Mouse (Mus musculus): ENCODE measurements around the gene Irf2bp2. TPM values are rescaled to one million over a fixed set of nuclear protein-coding genes. Genes with fewer than 3 reads are reported as not detected.

Gene Irf2bp2
- polyA plus RNA-seq, 1 experiment from 2014 or later = 11.7 TPM

DNA sequence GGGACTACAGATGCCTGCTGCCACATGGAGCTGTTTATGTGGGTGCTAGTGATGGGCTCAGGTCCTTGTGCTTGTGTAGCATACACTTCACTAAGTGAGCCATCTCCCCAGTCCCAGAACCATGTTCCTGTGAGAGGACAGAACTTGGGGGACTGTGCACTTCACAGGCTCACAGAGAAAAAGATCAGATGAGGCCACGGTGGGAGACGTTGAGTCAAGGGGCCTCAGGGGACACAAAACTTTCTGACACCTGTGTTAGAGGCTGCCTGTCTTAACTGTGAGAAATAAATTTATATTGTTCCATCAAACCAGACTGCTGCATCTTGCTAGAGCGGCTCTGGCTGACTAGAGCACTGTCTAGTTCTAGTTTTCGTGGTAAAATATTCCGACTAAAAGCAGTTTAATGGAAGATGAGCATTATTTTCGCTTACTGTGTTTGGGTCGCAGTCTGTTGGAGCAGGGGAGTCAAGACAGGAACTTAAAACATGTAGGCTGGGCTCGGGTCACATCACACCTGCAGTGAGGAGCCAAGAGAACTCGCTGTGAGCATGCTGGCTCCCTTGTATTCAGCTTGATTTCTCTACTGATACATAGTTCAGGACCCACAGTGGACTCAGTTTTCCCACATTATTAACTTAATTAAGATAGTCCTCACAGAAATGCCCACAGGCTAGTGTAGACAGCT, 28.5 kb upstream of the Irf2bp2 start:
- Histone ChIP-seq H3K27ac (ENCODE audit: low read length) (no peak overlapping the region), H3K36me3 (ENCODE audit: control insufficient read depth, insufficient read depth, low read length) (no peaks in the 10 kb centered on the region), H3K9me3 (ENCODE audit: control insufficient read depth, low read length) (no peaks in the 10 kb centered on the region), H3K27me3 (ENCODE audit: control insufficient read depth, insufficient read depth, low read depth, low read length) (no peaks in the 10 kb centered on the region), H3K4me1 (replicated peaks; ENCODE audit: control insufficient read depth, insufficient read depth, low read length) (peaks cover 3% of the 10 kb centered on the region; the same call in 1 of the 2 replicates), H3K9ac (ENCODE audit: low read length) (no peak overlapping the region), H3K4me2 (ENCODE audit: low read depth, low read length) (no peak overlapping the region), H3K4me3 (ENCODE audit: low read length) (no peak overlapping the region)
- 86% methylated on average over 9 of the region's 9 CpGs for WGBS
- no peak for ATAC-seq (ENCODE audit: low read depth)

DNA sequence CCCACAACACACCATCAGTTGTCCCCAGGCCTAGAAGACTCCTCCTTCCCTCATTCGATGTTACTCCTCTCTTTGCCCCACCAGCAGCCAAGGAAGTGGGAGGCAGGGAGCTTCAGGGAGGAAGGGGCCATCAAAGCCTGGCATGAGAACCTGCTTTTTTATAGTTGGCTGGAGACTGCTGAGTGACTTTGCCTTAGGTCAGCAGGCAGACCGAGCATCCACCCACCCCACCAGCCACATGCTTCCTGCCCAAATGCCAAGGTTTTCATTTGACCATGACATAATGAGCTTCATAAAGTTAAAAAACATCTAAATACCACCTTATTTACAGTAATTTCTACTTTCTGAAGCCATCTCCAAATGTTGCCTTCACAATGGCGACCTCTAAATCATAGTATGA, 26.9 kb upstream of the Irf2bp2 start:
- Histone ChIP-seq H3K4me1 (replicated peaks; ENCODE audit: control insufficient read depth, insufficient read depth, low read length) (peaks cover 6% of the 10 kb centered on the region; the same call in 1 of the 2 replicates), H3K36me3 (ENCODE audit: control insufficient read depth, insufficient read depth, low read length) (no peaks in the 10 kb centered on the region), H3K9me3 (ENCODE audit: control insufficient read depth, low read length) (no peaks in the 10 kb centered on the region), H3K4me2 (ENCODE audit: low read depth, low read length) (no peak overlapping the region), H3K4me3 (ENCODE audit: low read length) (no peak overlapping the region), H3K27ac (ENCODE audit: low read length) (no peak overlapping the region), H3K9ac (ENCODE audit: low read length) (no peak overlapping the region), H3K27me3 (ENCODE audit: control insufficient read depth, insufficient read depth, low read depth, low read length) (no peaks in the 10 kb centered on the region)
- ATAC-seq (ENCODE audit: low read depth) = no peak
- 66% methylated on average over 3 of the region's 3 CpGs for WGBS

DNA sequence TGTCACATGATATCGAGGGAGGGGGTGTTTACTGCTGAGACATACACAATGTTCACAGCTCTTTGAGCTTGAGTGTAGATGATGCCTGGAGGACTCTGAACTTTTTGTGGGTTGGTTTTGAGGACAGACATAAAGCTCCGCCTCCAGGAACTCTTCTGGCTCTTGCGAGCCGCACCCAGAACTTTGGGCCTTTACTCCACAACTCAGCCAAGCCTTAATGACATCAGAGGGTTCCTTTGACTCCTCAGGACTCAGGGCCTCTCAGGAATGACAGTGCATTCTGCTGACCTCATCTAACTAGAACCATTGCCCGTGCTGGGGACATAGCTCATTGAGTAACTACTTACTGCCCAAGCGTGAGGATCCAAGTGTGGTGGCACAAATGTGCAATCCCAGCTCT, 25.7 kb upstream of the Irf2bp2 start:
- 89% methylated on average over 6 of the region's 6 CpGs for WGBS
- peak; percentile 15; the same call in 1 of the 2 replicates for ATAC-seq (ENCODE audit: low read depth)
- Histone ChIP-seq H3K27ac (ENCODE audit: low read length) (no peak overlapping the region), H3K4me1 (replicated peaks; ENCODE audit: control insufficient read depth, insufficient read depth, low read length) (peaks cover 17% of the 10 kb centered on the region), H3K36me3 (ENCODE audit: control insufficient read depth, insufficient read depth, low read length) (no peaks in the 10 kb centered on the region), H3K4me3 (ENCODE audit: low read length) (no peak overlapping the region), H3K4me2 (ENCODE audit: low read depth, low read length) (no peak overlapping the region), H3K27me3 (ENCODE audit: control insufficient read depth, insufficient read depth, low read depth, low read length) (no peaks in the 10 kb centered on the region), H3K9me3 (ENCODE audit: control insufficient read depth, low read length) (no peaks in the 10 kb centered on the region), H3K9ac (ENCODE audit: low read length) (no peak overlapping the region)

DNA sequence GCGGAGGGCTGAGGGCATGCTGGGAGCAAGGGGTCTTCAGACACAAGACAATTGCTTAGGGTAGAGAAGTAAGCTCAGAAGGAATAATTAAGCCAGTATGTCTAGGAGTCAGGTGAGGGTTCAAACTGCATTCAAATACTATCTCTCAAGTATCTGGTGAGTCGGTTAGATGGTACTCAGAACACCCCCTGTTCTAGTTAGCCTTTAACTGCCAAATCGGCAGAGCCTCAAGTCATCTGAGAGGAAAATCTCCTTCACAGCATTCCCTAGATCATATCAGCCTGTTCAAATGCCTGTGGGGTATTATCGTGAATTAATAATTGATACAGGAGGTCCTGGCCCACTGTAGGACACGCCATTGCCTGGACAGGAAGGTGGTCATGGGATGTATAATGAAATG, 23.9 kb upstream of the Irf2bp2 start:
- Histone ChIP-seq H3K4me2 (ENCODE audit: low read depth, low read length) (no peak overlapping the region), H3K4me3 (ENCODE audit: low read length) (no peak overlapping the region), H3K9ac (ENCODE audit: low read length) (no peak overlapping the region), H3K9me3 (ENCODE audit: control insufficient read depth, low read length) (no peaks in the 10 kb centered on the region), H3K36me3 (ENCODE audit: control insufficient read depth, insufficient read depth, low read length) (no peaks in the 10 kb centered on the region), H3K27me3 (ENCODE audit: control insufficient read depth, insufficient read depth, low read depth, low read length) (no peaks in the 10 kb centered on the region), H3K4me1 (replicated peaks; ENCODE audit: control insufficient read depth, insufficient read depth, low read length) (peaks cover 21% of the 10 kb centered on the region), H3K27ac (ENCODE audit: low read length) (no peak overlapping the region)
- ATAC-seq (ENCODE audit: low read depth) = no peak
- WGBS = 74% methylated on average over 5 of the region's 5 CpGs

DNA sequence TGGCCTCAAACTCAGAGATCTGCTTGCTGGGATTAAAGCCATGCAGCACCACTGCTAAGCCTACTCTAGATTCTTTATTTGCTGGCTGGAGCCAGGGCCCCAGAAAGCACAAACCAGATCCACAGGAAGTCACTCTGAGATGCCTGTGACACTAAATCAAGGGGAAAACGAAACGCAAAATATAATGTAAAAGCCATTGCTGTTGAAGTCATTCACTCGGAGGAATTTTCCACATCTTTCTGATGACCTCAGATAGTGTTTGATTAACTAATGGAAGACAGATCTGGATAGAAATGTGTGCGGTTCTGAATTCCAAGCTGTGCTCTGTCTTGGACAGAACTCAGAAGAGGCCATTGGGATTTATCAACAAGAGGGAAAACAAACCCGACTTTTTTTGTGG, 22.9 kb upstream of the Irf2bp2 start:
- H3K9me3 ChIP-seq (ENCODE audit: control insufficient read depth, low read length) = no peaks in the 10 kb centered on the region
- H3K4me3 ChIP-seq (ENCODE audit: low read length) = no peak overlapping the region
- no peak overlapping the region for H3K9ac ChIP-seq (ENCODE audit: low read length)
- H3K4me1 ChIP-seq (replicated peaks; ENCODE audit: control insufficient read depth, insufficient read depth, low read length) = peaks cover 21% of the 10 kb centered on the region
- no peak overlapping the region for H3K4me2 ChIP-seq (ENCODE audit: low read depth, low read length)
- H3K27me3 ChIP-seq (ENCODE audit: control insufficient read depth, insufficient read depth, low read depth, low read length) = no peaks in the 10 kb centered on the region
- ATAC-seq (ENCODE audit: low read depth) = no peak
- no peaks in the 10 kb centered on the region for H3K36me3 ChIP-seq (ENCODE audit: control insufficient read depth, insufficient read depth, low read length)
- peak overlapping the region; percentile 9; the same call in 1 of the 2 replicates for H3K27ac ChIP-seq (ENCODE audit: low read length)
- WGBS = 49% methylated on average over 5 of the region's 5 CpGs

DNA sequence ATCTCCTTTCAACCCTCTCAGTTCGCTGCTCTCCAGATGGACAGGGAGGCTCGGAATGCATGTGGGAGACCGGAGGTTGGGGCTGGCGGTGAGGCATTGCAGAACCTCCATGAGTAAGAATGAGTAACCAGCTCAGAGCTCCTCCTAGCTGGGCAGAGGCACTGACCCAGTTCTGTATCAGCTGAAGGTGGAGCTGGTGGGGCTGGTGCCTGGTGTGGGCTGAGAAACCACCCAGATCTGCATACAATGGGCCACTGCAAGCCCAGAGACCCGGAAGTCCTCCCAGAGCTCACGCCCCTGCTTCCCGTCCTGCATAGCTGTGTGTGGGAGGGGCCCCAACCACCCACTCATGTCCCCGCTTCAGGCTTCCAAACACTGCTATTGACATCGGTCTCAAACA, 22.0 kb upstream of the Irf2bp2 start:
- H3K36me3 ChIP-seq (ENCODE audit: control insufficient read depth, insufficient read depth, low read length) = no peaks in the 10 kb centered on the region
- H3K4me2 ChIP-seq (ENCODE audit: low read depth, low read length) = no peak overlapping the region
- H3K4me1 ChIP-seq (replicated peaks; ENCODE audit: control insufficient read depth, insufficient read depth, low read length) = peaks cover 23% of the 10 kb centered on the region
- H3K4me3 ChIP-seq (ENCODE audit: low read length) = no peak overlapping the region
- peak overlapping the region; percentile 48 for H3K27ac ChIP-seq (ENCODE audit: low read length)
- peak; percentile 56 for ATAC-seq (ENCODE audit: low read depth)
- WGBS = 40% methylated on average over 9 of the region's 9 CpGs
- no peaks in the 10 kb centered on the region for H3K9me3 ChIP-seq (ENCODE audit: control insufficient read depth, low read length)
- no peaks in the 10 kb centered on the region for H3K27me3 ChIP-seq (ENCODE audit: control insufficient read depth, insufficient read depth, low read depth, low read length)
- no peak overlapping the region for H3K9ac ChIP-seq (ENCODE audit: low read length)

DNA sequence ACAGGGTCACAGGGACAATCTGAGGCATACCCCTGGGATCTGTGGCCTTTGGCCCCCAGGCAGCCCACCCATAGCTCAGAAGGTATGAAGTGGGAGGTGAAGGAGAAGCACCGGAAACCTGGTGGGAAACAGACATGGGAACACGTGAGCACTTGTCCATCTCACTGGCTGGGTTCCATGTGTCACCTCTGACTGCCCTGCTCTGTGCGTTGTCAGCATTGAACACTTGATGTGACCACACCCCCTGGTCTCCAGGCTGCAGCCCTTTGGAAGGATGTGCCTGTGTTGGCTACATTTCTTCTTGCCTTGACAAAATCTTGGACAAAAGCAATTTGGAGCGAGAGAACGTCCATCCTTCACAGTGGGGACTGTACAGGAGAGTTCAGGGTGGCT, 20.9 kb upstream of the Irf2bp2 start:
- no peak overlapping the region for H3K4me2 ChIP-seq (ENCODE audit: low read depth, low read length)
- H3K27ac ChIP-seq (ENCODE audit: low read length) = no peak overlapping the region
- H3K9me3 ChIP-seq (ENCODE audit: control insufficient read depth, low read length) = no peaks in the 10 kb centered on the region
- no peak overlapping the region for H3K4me3 ChIP-seq (ENCODE audit: low read length)
- ATAC-seq (ENCODE audit: low read depth) = no peak
- no peaks in the 10 kb centered on the region for H3K27me3 ChIP-seq (ENCODE audit: control insufficient read depth, insufficient read depth, low read depth, low read length)
- no peaks in the 10 kb centered on the region for H3K36me3 ChIP-seq (ENCODE audit: control insufficient read depth, insufficient read depth, low read length)
- H3K4me1 ChIP-seq (replicated peaks; ENCODE audit: control insufficient read depth, insufficient read depth, low read length) = peaks cover 26% of the 10 kb centered on the region
- H3K9ac ChIP-seq (ENCODE audit: low read length) = no peak overlapping the region
- 58% methylated on average over 5 of the region's 5 CpGs for WGBS

DNA sequence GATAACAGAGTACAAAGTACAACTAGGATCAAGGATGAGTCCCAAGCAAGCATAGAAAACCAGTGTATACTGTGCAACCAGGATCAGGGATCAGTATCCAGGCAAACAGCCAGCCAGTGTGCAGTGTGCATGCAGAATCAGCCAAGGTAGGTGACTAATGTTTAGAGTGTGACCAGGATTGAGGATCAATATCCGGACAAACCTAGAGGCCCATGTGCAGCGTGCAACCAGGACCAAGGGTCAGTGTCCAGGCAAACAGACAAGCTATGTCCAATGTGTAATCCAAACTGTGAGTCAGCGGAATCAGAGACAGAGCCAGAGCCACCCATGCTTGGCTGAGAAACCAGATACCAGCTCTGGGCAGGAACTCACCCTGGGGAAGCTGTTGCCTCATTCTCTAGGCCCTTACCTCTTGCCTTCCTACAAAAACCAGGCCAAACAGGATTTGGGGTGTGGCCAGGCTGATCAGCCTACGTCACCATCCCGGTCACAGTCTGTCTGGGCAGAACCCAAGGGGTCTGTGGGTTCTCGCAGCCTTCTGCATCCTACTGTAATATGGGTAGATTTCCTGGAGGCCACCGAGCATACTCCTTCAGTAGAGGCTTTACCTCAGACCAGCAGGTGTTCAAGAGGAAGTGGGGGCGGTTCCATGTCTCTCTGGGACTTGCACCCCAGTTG, 20.4 kb upstream of the Irf2bp2 start:
- no peak overlapping the region for H3K4me3 ChIP-seq (ENCODE audit: low read length)
- H3K4me2 ChIP-seq (ENCODE audit: low read depth, low read length) = no peak overlapping the region
- no peaks in the 10 kb centered on the region for H3K9me3 ChIP-seq (ENCODE audit: control insufficient read depth, low read length)
- no peaks in the 10 kb centered on the region for H3K36me3 ChIP-seq (ENCODE audit: control insufficient read depth, insufficient read depth, low read length)
- ATAC-seq (ENCODE audit: low read depth) = peak; percentile 10; the same call in 1 of the 2 replicates
- H3K27ac ChIP-seq (ENCODE audit: low read length) = no peak overlapping the region
- 74% methylated on average over 8 of the region's 8 CpGs for WGBS
- no peaks in the 10 kb centered on the region for H3K27me3 ChIP-seq (ENCODE audit: control insufficient read depth, insufficient read depth, low read depth, low read length)
- H3K4me1 ChIP-seq (replicated peaks; ENCODE audit: control insufficient read depth, insufficient read depth, low read length) = peaks cover 25% of the 10 kb centered on the region
- H3K9ac ChIP-seq (ENCODE audit: low read length) = no peak overlapping the region

DNA sequence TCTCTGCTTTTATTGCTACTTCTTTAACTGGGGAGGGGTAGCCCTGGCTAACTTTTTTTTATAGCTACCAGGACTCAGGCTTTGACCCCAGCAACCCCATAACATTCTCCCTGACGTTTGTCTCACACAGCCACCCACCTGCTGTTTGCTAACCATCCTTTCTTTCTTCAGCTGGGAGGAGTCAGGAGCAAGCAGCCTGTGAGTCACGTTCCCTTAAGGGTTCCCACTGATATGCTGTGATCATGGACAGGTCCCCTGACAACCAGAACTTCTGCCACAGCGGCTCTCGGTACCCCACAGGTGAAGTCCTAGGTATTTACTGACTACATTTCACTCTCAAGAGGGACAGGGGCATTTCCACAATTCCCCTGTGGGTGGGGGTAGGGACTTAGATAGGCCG, 19.4 kb upstream of the Irf2bp2 start:
- H3K4me3 ChIP-seq (ENCODE audit: low read length) = no peak overlapping the region
- no peaks in the 10 kb centered on the region for H3K27me3 ChIP-seq (ENCODE audit: control insufficient read depth, insufficient read depth, low read depth, low read length)
- no peak overlapping the region for H3K9ac ChIP-seq (ENCODE audit: low read length)
- WGBS = 56% methylated on average over 5 of the region's 5 CpGs
- no peak overlapping the region for H3K4me2 ChIP-seq (ENCODE audit: low read depth, low read length)
- H3K27ac ChIP-seq (ENCODE audit: low read length) = no peak overlapping the region
- no peak for ATAC-seq (ENCODE audit: low read depth)
- no peaks in the 10 kb centered on the region for H3K9me3 ChIP-seq (ENCODE audit: control insufficient read depth, low read length)
- H3K4me1 ChIP-seq (replicated peaks; ENCODE audit: control insufficient read depth, insufficient read depth, low read length) = peaks cover 28% of the 10 kb centered on the region
- no peaks in the 10 kb centered on the region for H3K36me3 ChIP-seq (ENCODE audit: control insufficient read depth, insufficient read depth, low read length)
